Mouse (Mus musculus): ENCODE results near the gene Supt4a. TPM values are rescaled to one million over a fixed set of nuclear protein-coding genes. Genes with fewer than 3 reads are reported as not detected.

Supt4a gene
- total and polyA plus RNA-seq, 3 experiments = 229 to 251 (median 241) TPM

DNA sequence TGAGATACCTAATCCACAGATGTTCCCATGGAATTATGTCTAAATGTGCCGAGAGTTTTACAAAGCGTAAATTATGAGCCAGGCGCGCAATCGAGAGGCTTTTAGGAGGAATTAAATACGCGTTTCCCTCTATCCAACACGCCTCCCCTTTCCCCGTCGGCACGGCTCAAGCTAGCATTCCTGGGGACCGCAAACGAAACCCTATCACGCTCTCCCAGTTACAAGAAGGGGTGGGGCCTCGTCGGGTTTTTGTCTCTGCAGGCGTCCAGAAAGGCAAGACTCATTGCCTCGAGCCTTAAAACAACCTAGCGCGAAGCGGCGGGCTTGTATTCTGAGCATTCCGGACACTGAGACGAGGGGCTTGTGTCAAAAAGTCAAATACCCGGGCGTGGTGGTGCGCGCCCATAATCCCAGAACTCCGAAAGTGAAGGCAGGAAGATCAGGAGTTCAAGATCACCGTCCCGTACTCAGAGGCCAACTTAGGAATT, 661 bp upstream of the Supt4a start:
- dilution Hi-C loops (cut with MboI; ENCODE audit: extremely low pct_ligation_motif_present, extremely low pct_unique_long_range_greater_than_20kb, low sequenced_read_pairs) = no loop called here
- DNase-seq (ENCODE audit: extremely low read depth) = peak; percentile 62
- TF ChIP-seq MAZ (IDR thresholded peaks at IDR 0.05; ENCODE audit: low read depth, low read length) = no peak
- no peak for TF ChIP-seq USF2 (conservative IDR thresholded peaks at IDR 0.05; ENCODE audit: low read depth, low read length)
- TF ChIP-seq TBP (conservative IDR thresholded peaks at IDR 0.05; ENCODE audit: low read depth, low read length) = 0 out of 2 replicates have a peak, but pooled peaks have one; percentile 21
- H3K4me3 ChIP-seq (replicated peaks in 1 of 3; ENCODE audit: low read depth in 2 of 3, low read length in 2 of 3, poor library complexity in 1 of 3) = peak overlapping the region; percentile 36 to 84 (median 38)
- peaks cover 8 to 49% of the 10 kb centered on the region in 2 experiments for H3K4me1 ChIP-seq (ENCODE audit: control insufficient read depth in 1 of 2, insufficient read depth in 2 of 2)
- peak overlapping the region; percentile 72 for H3K9ac ChIP-seq (ENCODE audit: insufficient read depth, low read depth)
- H3K27me3 ChIP-seq (replicated peaks) = no peaks in the 10 kb centered on the region
- in situ Hi-C loops (cut with MboI; ENCODE audit: low pct_ligation_motif_present, low pct_unique_long_range_greater_than_20kb, low sequenced_read_pairs) = no loop called here
- peak overlapping the region; percentile 68 for H3K4me2 ChIP-seq (ENCODE audit: insufficient read depth, low read depth, poor library complexity, severe bottlenecking)
- H3K27ac ChIP-seq (ENCODE audit: insufficient read depth, low read depth) = peak overlapping the region; percentile 22; the same call in 1 of the 2 replicates
- no peaks in the 10 kb centered on the region for H3K9me3 ChIP-seq (replicated peaks; ENCODE audit: low read length)
- peaks cover 37% of the 10 kb centered on the region for H3K79me2 ChIP-seq (replicated peaks; ENCODE audit: control insufficient read depth, extremely low read depth, insufficient read depth, poor library complexity, severe bottlenecking)
- H3K36me3 ChIP-seq (replicated peaks in 1 of 2; ENCODE audit: control insufficient read depth in 1 of 2, insufficient read depth in 1 of 2, low read length in 1 of 2) = peaks cover 52 to 66% of the 10 kb centered on the region in 2 experiments

DNA sequence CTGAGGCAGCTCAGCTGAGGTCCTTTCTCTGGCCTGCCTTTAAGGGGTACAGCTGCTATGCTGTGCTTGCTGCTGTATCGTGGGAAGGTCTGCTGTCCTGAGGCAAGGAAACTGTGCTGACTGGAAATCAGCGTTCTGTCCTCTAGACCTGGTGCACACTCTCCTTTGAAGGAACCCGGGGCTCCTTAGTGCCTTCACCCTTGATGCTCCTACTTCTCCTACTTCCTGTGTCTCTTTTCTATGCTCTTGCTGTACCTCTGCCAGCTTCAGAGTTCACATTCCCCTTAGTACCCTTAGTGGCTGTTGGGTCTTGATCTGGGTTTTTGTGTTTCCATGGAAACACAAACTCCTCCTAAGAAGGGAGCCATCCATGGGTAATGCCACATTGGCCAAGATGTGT, 6.3 kb downstream of the Supt4a start:
- no peak for DNase-seq (ENCODE audit: extremely low read depth)
- Histone ChIP-seq H3K79me2 (replicated peaks; ENCODE audit: control insufficient read depth, extremely low read depth, insufficient read depth, poor library complexity, severe bottlenecking) (peaks cover 46% of the 10 kb centered on the region), H3K4me3 (replicated peaks in 1 of 3; ENCODE audit: low read depth in 2 of 3, low read length in 2 of 3, poor library complexity in 1 of 3) (peak overlapping the region in 1 of 3 experiments; percentile 8), H3K4me2 (ENCODE audit: insufficient read depth, low read depth, poor library complexity, severe bottlenecking) (0 out of 2 replicates have a peak overlapping the region, but pooled peaks have one; percentile 14), H3K27me3 (replicated peaks) (no peaks in the 10 kb centered on the region), H3K9ac (ENCODE audit: insufficient read depth, low read depth) (no peak overlapping the region), H3K4me1 (ENCODE audit: control insufficient read depth in 1 of 2, insufficient read depth in 2 of 2) (peaks cover 36 to 77% of the 10 kb centered on the region in 2 experiments), H3K27ac (ENCODE audit: insufficient read depth, low read depth) (peak overlapping the region; percentile 51), H3K9me3 (replicated peaks; ENCODE audit: low read length) (no peaks in the 10 kb centered on the region), H3K36me3 (replicated peaks in 1 of 2; ENCODE audit: control insufficient read depth in 1 of 2, insufficient read depth in 1 of 2, low read length in 1 of 2) (peaks cover 40 to 48% of the 10 kb centered on the region in 2 experiments)
- in situ Hi-C loops (cut with MboI; ENCODE audit: low pct_ligation_motif_present, low pct_unique_long_range_greater_than_20kb, low sequenced_read_pairs) = no loop called here
- dilution Hi-C loops (cut with MboI; ENCODE audit: extremely low pct_ligation_motif_present, extremely low pct_unique_long_range_greater_than_20kb, low sequenced_read_pairs) = no loop called here
- TF ChIP-seq POLR2AphosphoS2 (IDR thresholded peaks at IDR 0.05; ENCODE audit: low read depth, low read length) (no peak), MAX (IDR thresholded peaks at IDR 0.05; ENCODE audit: low read length) (no peak), ZNF384 (IDR thresholded peaks at IDR 0.05; ENCODE audit: low read depth, low read length) (no peak), MYC (IDR thresholded peaks at IDR 0.05; ENCODE audit: low read depth, low read length) (no peak), USF1 (IDR thresholded peaks at IDR 0.05; ENCODE audit: low read depth, low read length) (no peak), EP300 (IDR thresholded peaks at IDR 0.05; ENCODE audit: low read length) (no peak)

DNA sequence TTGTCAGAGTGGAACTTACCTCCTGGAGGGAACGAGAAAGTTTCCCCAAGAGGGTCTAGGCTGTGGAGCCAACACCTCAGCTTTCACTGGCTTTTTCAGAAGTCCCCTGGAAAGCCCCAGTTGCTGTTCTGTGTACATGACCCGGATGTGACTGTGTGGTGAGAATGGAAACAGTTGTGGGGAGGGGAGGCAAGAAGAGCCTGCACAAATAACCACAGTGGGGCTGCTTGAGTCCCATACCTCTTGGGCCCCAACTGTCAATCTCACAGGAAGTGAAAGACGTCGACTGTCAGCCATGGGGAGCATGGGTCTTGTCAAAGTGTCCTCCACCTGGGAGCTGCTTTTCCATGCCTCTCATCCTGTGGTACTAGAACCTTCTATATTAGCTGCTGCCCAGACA, 7.6 kb downstream of the Supt4a start:
- peak overlapping the region; percentile 26 to 56 (median 31) for H3K4me3 ChIP-seq (replicated peaks in 1 of 3; ENCODE audit: low read depth in 2 of 3, low read length in 2 of 3, poor library complexity in 1 of 3)
- peak; percentile 99 for DNase-seq (ENCODE audit: extremely low read depth)
- in situ Hi-C loops (cut with MboI; ENCODE audit: low pct_ligation_motif_present, low pct_unique_long_range_greater_than_20kb, low sequenced_read_pairs) (no loop called here), dilution Hi-C loops (cut with MboI; ENCODE audit: extremely low pct_ligation_motif_present, extremely low pct_unique_long_range_greater_than_20kb, low sequenced_read_pairs) (no loop called here)
- H3K27ac ChIP-seq (ENCODE audit: insufficient read depth, low read depth) = peak overlapping the region; percentile 98
- H3K4me2 ChIP-seq (ENCODE audit: insufficient read depth, low read depth, poor library complexity, severe bottlenecking) = peak overlapping the region; percentile 70
- peak overlapping the region; percentile 55 for H3K9ac ChIP-seq (ENCODE audit: insufficient read depth, low read depth)
- peaks cover 36% of the 10 kb centered on the region for H3K79me2 ChIP-seq (replicated peaks; ENCODE audit: control insufficient read depth, extremely low read depth, insufficient read depth, poor library complexity, severe bottlenecking)
- peaks cover 30 to 77% of the 10 kb centered on the region in 2 experiments for H3K4me1 ChIP-seq (ENCODE audit: control insufficient read depth in 1 of 2, insufficient read depth in 2 of 2)
- peaks cover 32 to 39% of the 10 kb centered on the region in 2 experiments for H3K36me3 ChIP-seq (replicated peaks in 1 of 2; ENCODE audit: control insufficient read depth in 1 of 2, insufficient read depth in 1 of 2, low read length in 1 of 2)
- no peaks in the 10 kb centered on the region for H3K27me3 ChIP-seq (replicated peaks)
- no peaks in the 10 kb centered on the region for H3K9me3 ChIP-seq (replicated peaks; ENCODE audit: low read length)
- TF ChIP-seq SMC3 (IDR thresholded peaks at IDR 0.05; ENCODE audit: low read depth, low read length) (peak; percentile 29), USF1 (IDR thresholded peaks at IDR 0.05; ENCODE audit: low read depth, low read length) (no peak), KAT2A (IDR thresholded peaks at IDR 0.05; ENCODE audit: insufficient replicate concordance, low read length) (peak; percentile 80; the same call in 1 of the 2 replicates), ZNF384 (IDR thresholded peaks at IDR 0.05; ENCODE audit: low read depth, low read length) (peak; percentile 46), NRF1 (IDR thresholded peaks at IDR 0.05; ENCODE audit: low read depth, low read length) (0 out of 2 replicates have a peak, but pooled peaks have one; percentile 23), ZMIZ1 (IDR thresholded peaks at IDR 0.05; ENCODE audit: low read depth, low read length) (peak; percentile 77), BHLHE40 (IDR thresholded peaks at IDR 0.05; ENCODE audit: low read depth, low read length) (peak; percentile 95), CHD1 (IDR thresholded peaks at IDR 0.05; ENCODE audit: low read depth, low read length) (no peak; the same call in none of the 2 replicates), IRF4 (IDR thresholded peaks at IDR 0.05; ENCODE audit: low read depth, low read length) (peak; percentile 97), EP300 (IDR thresholded peaks at IDR 0.05; ENCODE audit: low read length) (peak; percentile 98), UBTF (IDR thresholded peaks at IDR 0.05; ENCODE audit: low read depth, low read length) (no peak), E2F4 (IDR thresholded peaks at IDR 0.05; ENCODE audit: insufficient replicate concordance, low read depth, low read length) (peak; percentile 57; the same call in 1 of the 2 replicates), ELF1 (IDR thresholded peaks at IDR 0.05; ENCODE audit: low read depth, low read length) (peak; percentile 83), MAFK (IDR thresholded peaks at IDR 0.05; ENCODE audit: insufficient replicate concordance, low read length) (peak; percentile 84; the same call in 1 of the 2 replicates), ZC3H11A (IDR thresholded peaks at IDR 0.05; ENCODE audit: low read depth, low read length) (no peak), MAX (IDR thresholded peaks at IDR 0.05; ENCODE audit: low read length) (peak; percentile 96), MAZ (IDR thresholded peaks at IDR 0.05; ENCODE audit: low read depth, low read length) (peak; percentile 100), JUN (IDR thresholded peaks at IDR 0.05; ENCODE audit: insufficient read depth, low read depth, low read length) (peak; percentile 16; the same call in 1 of the 2 replicates), MXI1 (IDR thresholded peaks at IDR 0.05; ENCODE audit: low read depth, low read length) (peak; percentile 97)
